Mouse (Mus musculus) heart, postnatal 14 days (tissue): ENCODE measurements around the gene Sec61g. TPM values are rescaled to one million over a fixed set of nuclear protein-coding genes. Genes with fewer than 3 reads are reported as not detected.
"Not testable (repeated sequence)": the region's sequence is repeated elsewhere in the genome, so short reads cannot be mapped to it uniquely, and the experiment has no call there.

Experiments
- DNase-seq, 2 experiments: peaks; one replicate each; pipeline ENCODE4 v3.0.0; 2021 to 2022
- intact Hi-C: fragments of 180-260 bp; cut with DNase I; formaldehyde crosslinking; loops from one replicate; pipeline ENCODE4 v1.15.1; 2025
- long read RNA-seq, 2 experiments: library from polyadenylated mRNA; stranded (forward); transcript quantifications; one replicate each; pipeline ENCODE4 v2.0.0; 2021
- total RNA-seq, 2 experiments: library from RNA; stranded (reverse); gene quantifications; 2 replicates each; pipeline ENCODE4 v1.2.3; 2021

Sec61g gene
- total RNA-seq, result 1 to 10 TPM; 2.4 to 4.6 TPM
- long read RNA-seq, experiment 1, transcript Sec61g-203 (4 exons, 1,862 nt), result major isoform, 54 of 63 reads
- long read RNA-seq, experiment 1, partial matches to known transcripts, result 1 of 63 reads
- long read RNA-seq, experiment 1, other reads (novel, unspliced or antisense), result 1 of 63 reads
- long read RNA-seq, experiment 2, transcript Sec61g-203 (4 exons, 1,862 nt), result major isoform, 66 of 75 reads
- long read RNA-seq, experiment 2, partial matches to known transcripts, result 1 of 75 reads
- long read RNA-seq, experiment 2, other reads (novel, unspliced or antisense), result 1 of 75 reads

DNA sequence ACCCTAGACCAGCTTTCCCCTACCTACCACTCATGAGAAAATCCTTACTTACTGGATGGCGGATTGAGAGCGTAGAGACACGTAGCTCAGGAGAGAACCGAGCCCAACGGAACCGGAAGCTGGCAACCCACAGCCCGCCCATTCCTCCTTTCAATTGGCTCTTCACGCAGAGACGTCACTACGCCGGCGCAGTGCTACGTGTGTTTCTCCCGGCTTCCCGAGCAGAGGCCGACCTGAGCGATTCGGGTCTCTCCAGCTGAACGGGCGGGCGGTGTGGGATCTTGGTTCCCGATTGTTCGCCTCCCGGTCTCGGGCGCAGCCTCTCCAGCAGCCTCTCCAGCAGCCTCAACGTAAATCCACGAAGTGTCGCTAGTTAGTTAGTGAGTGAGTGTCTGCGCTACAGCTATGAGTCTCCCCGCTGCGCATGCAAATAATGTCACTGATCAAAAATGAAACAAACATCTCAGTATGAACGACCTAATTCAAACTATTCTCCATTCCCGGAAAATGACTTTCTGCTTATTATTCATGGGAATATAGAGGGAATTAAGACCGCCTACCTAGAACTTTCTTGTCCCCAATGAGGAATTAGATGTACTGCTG is at the start of gene Sec61g:
Gene Sec61g (minus strand): TSS at position 433 of the 603 bp plus-strand sequence.
- intact Hi-C loops, result no loop called here
- peak; percentile 89 to 94 for DNase-seq

DNA sequence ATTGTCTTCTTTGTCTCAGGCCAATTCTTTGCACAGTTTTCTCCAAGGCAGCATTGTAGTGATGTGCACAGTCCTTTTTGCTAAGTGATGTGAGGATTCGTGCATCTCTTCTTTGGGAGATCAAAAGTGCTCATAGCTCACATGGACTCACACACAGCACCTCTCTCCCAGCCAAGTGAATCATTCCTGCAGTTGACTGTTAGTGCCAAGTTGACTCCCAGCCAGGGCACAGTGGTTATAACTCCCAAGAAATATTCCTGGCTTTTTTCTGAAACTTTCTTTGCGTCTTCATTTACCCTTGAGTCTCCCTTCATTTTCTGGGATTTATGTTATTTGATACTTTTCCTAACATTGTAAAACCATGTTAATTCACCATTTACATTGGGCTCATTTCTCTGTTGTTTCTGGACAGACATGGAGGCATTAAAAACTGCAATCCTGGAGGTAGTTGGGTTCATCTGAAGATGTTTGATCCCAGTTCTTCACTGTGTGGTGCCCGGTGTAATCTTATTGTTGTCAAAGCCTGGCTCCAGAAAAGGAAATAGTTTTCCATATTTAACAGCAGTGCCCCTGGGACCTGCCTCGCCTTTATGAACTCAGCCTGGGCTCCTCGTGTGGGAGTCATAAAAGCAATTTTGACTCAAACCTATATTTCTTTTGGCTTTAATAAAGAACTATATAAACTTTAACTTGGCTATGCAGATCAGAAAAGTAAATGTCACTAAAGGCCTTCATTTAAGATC is 38.3 kb upstream of the Sec61g start:
- intact Hi-C loops, result no loop called here
- DNase-seq, result peak; percentile 32 to 40

DNA sequence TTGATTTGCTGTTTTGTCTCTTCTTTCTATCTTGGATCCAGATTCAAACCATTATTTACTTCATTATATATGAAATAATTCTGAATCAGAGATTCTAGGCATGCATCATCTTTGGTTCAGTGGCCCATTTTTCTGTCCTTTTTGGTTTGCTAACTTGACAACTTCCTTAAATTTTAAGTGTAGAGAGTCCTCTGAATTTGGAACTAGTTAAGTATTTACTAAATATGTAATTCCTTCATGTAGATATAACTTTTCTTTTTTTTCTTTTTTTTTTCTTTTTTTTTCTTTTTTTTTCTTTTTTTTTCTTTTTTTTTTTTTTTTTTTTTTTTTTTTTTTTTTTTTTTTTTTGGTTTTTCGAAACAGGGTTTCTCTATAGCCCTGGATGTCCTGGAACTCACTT is 29.1 kb upstream of the Sec61g start:
- intact Hi-C loops, result no loop called here
- no peak for DNase-seq

DNA sequence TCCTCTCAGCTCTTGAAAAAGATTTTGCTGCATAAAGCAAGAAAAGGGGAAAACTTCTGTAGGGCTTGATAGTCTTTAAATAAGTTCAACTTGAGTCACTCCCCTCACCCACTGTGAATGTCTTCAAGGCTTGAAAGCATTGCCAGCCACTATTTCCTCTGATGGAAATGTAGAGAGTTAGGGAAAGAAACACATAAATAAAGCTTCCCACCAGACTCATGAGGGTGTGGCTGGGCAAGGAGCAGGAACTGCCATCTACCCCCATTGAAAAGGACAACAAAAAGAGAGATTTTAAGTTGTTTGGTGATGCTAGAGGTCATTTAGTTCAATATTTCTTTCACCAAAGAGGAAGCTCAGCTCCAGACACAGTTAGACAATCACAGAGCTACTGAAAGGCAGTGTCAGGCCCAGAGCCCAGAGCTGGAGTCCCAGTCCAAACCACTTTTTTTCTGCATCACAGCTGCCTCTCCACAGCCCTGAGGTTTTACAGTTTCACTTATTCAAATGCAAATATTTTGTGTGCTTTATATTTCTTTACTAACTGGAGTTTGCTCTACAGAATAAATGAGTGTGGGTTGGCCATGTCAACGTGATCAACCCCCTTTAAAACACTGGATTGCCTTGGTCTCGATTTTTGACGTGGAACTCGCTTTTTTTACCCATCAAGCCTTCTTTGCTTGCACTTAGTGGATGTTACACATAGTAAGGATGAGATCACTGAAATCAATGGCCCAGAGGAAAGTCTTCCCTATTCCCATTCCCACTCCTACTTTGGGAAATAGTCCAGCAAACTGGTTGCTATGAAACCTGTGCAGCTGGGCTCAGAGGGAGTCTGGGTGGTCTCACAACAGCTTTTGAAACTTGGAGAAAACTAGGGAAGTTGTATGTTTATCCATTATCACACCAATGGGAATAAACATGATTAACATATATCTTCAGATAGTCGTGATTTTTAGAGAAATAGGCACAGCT is 26.6 kb upstream of the Sec61g start:
- intact Hi-C loops, result no loop called here
- DNase-seq, result no peak

DNA sequence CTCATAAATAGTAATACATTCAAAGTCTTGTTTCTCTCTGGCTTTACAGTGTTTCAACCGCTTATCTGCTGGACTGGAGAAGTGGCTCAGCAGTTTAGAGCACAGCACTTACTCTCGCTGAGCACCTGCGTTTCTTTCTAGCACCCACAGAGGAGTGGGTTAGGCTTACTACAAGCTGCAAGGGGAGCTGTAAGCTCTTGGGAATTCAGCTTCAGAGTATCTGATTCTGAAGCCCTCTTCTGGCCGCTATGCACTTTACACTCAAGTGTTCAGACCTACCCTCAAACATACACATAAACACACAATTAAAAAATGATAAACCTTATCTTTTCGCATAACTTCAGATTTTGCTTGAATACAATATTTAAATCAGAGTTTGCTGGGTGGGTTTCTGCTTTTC is 24.6 kb upstream of the Sec61g start:
- intact Hi-C loops, result no loop called here
- DNase-seq, result no peak

DNA sequence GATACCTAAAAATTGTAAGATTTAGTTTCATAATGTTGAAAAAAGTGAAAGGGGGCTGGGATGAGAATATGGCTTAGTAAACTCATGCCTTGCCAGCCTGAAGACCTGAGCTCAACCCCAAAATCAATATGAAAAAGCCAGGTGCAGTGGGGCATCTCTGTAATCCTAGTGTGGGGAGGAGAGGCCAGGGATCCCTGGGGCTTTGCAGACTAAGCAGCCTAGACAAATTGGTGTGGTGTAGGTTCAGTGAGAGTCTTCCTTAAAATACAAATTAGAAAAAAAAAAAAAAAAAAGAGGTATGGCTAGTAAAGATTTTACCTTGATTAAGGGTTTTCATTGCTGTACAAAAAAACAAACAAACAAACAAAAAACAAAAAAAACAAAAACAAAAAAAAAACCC is 20.6 kb upstream of the Sec61g start:
- no peak for DNase-seq
- intact Hi-C loops, result loop anchor here (5.0 kb wide), 2 partner anchors 223 to 343 kb away; partner anchors contain the start of gene Egfr

DNA sequence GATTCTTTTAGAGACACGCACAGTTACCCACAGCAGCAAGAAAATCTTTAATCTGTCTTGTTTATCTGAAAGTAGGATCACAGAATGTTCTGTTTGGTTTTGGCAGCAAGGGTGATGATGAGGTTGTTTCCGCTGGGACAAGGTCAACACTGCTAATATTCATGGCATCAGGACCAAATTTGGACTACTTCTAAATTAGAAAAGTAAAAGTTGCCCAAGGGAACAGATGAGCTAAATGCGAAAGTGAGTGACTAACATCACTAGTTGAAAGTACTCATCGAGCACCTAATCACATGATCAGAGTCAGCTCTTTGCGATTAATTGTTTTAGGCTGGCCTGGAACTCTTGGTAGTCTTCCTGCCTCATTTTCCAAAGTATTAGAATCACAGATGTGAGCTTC is 20.1 kb upstream of the Sec61g start:
- intact Hi-C loops, result loop anchor here (5.0 kb wide), 2 partner anchors 224 to 344 kb away; partner anchors contain the start of gene Egfr
- no peak for DNase-seq

DNA sequence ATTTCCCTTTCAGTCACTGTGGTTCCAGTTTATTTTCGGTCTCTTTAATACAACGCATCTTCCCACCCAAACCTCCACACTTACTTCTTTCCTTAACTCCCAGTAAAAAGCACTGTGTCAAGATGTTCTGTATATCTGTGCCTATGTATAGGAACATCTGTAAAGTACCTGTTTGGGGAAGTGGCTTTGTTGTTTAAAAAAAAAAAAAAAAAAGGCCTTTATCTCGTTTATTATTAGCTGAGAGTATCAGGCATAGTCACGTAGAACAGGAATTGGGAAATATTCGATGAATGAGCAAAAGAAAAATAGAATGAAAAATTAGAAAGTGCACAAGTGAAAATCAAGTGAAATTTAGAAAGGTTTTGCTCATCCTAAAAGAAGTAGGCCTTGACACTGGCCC is 19.5 kb upstream of the Sec61g start:
- intact Hi-C loops, result loop anchor here (5.0 kb wide), 2 partner anchors 225 to 345 kb away; partner anchors contain the start of gene Egfr

DNA sequence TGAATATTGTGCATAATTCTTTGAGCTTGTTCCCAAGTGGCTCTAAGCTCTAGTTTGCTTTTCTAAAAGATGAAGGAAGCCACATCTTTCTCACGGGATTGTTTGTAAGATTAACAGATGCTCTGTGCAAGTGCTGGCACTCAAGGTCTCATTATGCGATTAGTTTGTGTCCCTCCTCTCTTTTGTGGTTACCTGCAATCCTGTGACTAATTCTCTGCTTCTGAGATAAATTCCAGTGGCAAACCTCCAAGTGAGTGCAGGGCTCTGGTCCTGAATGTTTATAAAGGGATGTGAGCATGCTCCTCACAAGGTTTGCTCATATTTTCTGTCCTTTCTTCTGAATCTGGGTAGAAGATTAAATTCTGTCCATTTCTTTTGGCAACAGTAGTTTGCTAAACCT is 18.2 kb upstream of the Sec61g start:
- DNase-seq, result no peak
- intact Hi-C loops, result loop anchor here (5.0 kb wide), 2 partner anchors 226 to 346 kb away; partner anchors contain the start of gene Egfr

More for the DNA sequence above, 19.5 kb upstream of the Sec61g start:
- DNase-seq, result no peak

DNA sequence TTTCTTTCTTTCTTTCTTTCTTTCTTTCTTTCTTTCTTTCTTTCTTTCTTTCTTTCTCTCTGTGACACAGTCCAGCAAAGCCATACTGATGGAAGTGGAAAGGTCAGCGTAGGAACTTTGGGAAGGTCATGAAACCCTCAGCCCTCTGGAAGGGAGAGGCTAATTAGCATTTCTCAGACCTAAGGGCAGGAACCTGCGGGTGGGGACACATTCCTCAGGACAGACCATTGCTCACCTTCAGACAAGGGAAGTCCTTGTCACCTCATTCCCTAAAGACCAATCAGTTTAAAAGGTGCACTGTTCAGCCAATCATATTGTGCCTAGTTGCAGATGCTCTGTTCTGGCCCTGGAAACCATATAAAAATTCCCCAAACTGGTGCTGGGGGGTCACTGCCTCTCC is 17.4 kb upstream of the Sec61g start:
- intact Hi-C loops, result loop anchor here (1.0 to 5.0 kb wide), 3 partner anchors 227 to 423 kb away; partner anchors contain the start of gene Egfr

DNA sequence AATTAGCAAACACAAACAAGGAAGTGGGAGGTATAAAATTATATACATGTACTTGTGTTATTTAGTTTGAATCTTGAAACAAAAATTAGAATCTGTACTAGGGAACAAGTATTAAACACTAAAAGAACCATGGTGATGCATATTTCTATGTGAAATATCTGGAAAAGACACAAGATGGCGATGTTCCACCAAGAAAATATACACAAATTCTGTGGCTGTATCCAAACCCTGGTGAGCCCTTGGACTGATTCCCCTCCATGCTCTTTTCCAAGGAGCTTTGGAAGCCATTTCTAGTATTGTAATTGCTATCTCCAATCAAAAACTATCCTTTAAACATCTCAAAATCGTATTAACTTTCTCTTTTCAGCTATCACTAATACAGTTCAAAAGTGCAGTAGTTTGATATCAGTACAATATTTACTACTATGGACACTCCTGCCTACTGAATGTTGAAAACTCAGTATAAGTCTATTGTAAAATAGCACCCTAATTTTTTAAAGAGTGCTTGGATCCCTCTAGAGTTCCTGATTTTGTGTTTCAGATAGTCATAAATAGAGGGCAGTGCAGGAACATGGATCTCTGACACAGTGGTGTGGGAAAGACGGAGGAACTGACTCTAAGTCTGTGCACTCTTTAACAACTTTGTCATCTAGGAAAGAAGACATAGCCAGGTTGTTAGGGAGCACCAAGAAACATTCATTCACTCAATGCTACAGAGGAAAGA is 16.8 kb upstream of the Sec61g start:
- intact Hi-C loops, result loop anchor here (1.0 to 5.0 kb wide), 3 partner anchors 227 to 423 kb away; partner anchors contain the start of gene Egfr
- peak in 1 of 2 experiments; percentile 48 for DNase-seq

More for the DNA sequence above, 17.4 kb upstream of the Sec61g start:
- no peak for DNase-seq

DNA sequence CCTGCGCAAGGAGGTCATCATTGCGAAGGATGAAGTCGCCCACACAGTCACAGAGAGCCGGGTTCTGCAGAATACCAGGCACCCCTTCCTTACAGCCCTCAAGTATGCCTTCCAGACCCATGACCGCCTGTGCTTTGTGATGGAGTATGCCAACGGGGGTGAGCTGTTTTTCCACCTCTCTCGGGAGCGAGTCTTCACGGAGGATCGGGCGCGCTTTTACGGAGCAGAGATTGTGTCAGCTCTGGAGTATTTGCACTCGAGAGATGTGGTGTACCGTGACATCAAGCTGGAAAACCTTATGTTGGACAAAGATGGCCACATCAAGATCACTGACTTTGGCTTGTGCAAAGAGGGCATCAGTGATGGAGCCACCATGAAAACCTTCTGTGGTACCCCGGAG is 6.8 kb upstream of the Sec61g start:
- intact Hi-C loops, DNase-seq: not testable (repeated sequence)

DNA sequence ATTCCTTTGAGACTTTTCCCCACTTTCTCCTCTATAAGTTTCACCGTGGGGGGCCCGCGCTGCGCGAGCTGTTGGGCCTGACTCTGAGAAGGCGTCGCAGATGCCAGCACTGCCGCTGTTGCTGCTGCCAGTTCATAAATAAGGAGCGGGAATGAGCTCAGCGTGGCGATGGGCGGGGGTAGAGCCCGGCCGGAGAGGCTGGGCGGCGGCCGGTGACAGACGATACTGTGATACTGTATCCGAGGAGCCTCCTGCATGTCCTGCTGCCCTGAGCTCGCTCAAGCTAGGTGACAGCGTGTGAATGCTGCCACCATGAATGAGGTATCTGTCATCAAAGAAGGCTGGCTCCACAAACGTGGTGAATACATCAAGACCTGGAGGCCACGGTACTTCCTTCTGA is 5.9 kb upstream of the Sec61g start:
- intact Hi-C loops, result loop anchor here (5.0 kb wide), 1 partner anchor 748 kb away; no protein-coding TSS in a partner anchor
- DNase-seq, result not testable (repeated sequence)

DNA sequence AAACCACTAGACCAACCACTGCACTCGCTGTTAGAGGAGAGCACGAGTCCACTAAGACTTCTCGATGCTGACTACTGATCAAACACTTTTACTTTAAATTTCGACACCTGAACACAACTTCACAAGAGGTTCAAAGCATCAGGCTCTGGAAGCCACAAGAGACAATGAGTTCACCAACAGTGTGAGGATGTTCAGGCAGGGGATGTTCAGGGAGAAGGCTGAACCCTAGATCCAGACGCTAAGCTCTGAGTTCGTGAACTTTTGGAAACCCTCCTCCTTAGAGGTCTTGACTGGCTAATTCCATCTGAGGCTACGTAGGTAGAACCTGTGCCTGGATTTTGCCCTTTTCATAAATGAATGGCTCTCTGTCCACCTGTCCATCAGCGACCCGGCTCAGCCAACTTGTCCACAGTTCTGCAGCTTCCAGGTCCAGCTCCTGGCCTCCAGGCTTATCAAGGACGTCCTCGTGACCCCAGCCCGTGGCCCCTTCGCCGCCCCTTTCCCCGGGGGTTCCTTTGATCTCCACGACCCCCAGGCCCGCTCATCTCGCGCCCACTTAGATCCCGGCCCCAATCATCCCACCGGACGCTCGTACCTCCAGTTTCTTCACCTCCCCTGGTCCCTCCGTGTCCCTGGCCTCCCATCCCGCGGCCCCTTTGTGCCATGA is 766 bp downstream of the Sec61g start:
- DNase-seq, result no peak
- intact Hi-C loops, result no loop called here

DNA sequence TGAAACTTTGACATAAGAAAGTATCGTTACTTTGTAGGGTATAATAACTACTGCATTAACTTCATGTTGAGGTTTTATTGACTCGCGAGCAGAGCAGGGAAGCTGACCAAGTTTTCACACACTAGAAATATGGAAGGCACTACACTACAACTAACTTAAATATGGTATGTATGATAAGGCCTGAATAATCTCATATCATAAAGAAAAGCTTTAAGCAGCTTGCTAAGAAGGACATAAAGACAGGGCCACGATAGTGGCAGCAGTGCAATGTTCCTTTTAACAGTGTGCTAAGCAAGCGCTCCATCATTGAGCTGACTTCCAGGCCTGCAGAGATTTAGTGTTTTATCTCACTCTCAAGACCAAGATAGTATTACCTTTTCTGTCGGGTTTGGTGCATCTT is 2.3 kb downstream of the Sec61g start:
- DNase-seq, result no peak
- intact Hi-C loops, result no loop called here

DNA sequence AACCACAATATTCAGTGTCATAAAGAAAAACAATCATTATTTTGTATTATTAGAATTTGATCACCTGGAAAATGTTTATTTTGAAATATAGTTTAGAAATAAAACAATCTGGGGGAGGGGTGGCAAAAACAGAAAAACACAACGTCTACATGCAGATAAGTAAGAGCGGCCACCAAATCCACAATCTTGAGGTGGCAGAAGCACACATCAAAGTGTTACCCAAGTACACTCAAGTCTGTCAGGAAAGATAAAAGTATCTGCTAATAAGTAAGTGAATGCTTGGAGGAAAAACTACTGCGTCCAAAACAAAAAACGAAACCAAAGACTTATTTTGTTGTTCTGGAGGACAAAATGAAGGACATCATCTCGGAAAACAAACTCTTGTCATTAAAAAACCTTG is 5.1 kb downstream of the Sec61g start:
- intact Hi-C loops, result no loop called here
- DNase-seq, result no peak

DNA sequence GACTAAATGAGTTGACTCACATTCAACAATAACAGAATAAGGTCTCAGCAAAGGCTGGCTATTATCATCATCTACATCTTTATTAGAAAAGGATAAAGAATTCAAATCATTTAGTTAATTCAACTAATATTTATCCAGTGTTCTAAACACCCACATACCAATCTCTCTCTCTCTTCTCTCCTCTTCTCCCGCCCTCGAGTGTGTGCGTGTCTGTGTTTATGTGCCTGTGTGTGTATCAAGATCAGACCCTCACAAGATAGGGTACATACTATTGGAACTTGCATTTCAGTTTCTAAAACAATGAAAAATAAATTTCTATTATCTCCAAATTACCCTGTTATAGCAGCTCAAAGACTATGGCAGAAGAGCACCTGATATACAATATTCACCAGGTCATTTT is 5.5 kb downstream of the Sec61g start:
- DNase-seq, result no peak
- intact Hi-C loops, result no loop called here
